Mouse (Mus musculus) small intestine, adult 2 months (tissue): Measurements from ENCODE around the gene Cit.

Experiments used
- CTCF ChIP-seq: fragments of 200-500 bp; IDR thresholded peaks from 2 replicates; pipeline ENCODE4 v1.5.1; 2012; ENCODE audit warnings: low read depth, mild to moderate bottlenecking, control low read depth, inconsistent platforms, low read length, moderate library complexity, mixed read lengths; ENCODE audit not compliant: insufficient replicate concordance, insufficient read length; ENCODE audit errors: extremely low read depth
- POLR2A ChIP-seq: fragments of 200-500 bp; IDR thresholded peaks from 2 replicates; pipeline ENCODE4 v1.6.1; 2012; ENCODE audit warnings: low read depth, mild to moderate bottlenecking, control low read depth, inconsistent platforms, low read length, moderate library complexity

DNA sequence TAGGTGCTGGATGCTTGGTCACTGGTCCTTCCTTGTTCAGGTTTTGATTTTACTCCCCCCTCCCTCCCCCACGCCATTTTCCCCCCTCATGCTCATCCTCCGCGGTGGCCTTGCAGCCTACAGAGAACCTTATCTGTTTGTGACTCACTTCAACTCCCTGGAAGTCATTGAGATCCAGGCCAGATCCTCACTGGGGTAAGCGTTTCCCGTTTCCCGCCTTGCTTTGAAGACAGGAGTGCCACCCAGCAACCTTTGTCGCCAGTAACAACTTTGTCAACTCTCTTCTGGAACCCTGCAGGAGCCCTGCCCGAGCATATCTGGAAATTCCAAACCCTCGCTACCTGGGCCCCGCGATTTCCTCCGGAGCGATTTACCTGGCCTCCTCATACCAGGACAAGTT, 152.3 kb downstream of the Cit start:
- TF ChIP-seq CTCF (no peak), POLR2A (no peak)
